Mouse (Mus musculus) lung, adult 2 months (tissue): Measurements from ENCODE around the gene Ppm1k.

ENCODE experiments used
- CTCF ChIP-seq: fragments of 200-500 bp; IDR thresholded peaks from 2 replicates; pipeline ENCODE4 v1.5.1; 2011; ENCODE audit warnings: mild to moderate bottlenecking, low read length, control low read depth; ENCODE audit not compliant: insufficient read depth
- POLR2A ChIP-seq: fragments of 200-500 bp; IDR thresholded peaks from 2 replicates; pipeline ENCODE4 v1.6.1; 2011; ENCODE audit warnings: low read depth, mild to moderate bottlenecking, control low read depth, low read length, borderline replicate concordance; ENCODE audit errors: extremely low read depth

GRCm38 (mm10) chr6:57531011-57531410, 4.3 kb downstream of the Ppm1k start:
- TF ChIP-seq CTCF (no peak), POLR2A (no peak)
